Mouse (Mus musculus) 3T3-L1 (cell line): ENCODE data around the gene Mcm3ap.
A peak's percentile ranks its signal among the peaks of the same experiment; 100 is the strongest.

Source experiments
- DNase-seq: peaks from one replicate; pipeline ENCODE4 v3.0.0-alpha.2; 2015; ENCODE audit warnings: low read depth, low spot score

The Mcm3ap gene

GRCm38 (mm10) chr10:76493527-76493926, 24.8 kb downstream of the Mcm3ap start:
- DNase-seq, result peak; percentile 8

GRCm38 (mm10) chr10:76495501-76495900, 26.8 kb downstream of the Mcm3ap start:
- DNase-seq, result no peak

DNA sequence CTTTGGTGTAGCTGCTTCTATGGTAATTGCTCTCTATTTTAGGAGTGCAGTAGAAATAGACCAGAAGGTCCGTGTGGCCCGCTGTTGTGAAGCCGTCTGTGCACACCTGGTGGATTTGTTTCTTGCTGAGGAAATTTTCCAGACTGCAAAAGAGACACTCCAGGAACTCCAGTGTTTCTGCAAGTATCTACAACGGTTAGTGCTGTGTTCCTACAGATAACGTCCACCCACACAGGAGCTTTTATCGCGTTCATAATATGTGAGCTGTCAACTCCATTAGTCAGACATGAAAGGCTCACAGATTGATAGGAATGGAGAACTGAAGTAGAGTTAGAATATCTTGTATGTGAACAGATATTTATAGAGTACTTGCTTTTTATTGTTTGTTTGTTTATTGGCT, 27.6 kb downstream of the Mcm3ap start:
- DNase-seq, result no peak

GRCm38 (mm10) chr10:76497522-76497921, 28.8 kb downstream of the Mcm3ap start:
- DNase-seq, result no peak

DNA sequence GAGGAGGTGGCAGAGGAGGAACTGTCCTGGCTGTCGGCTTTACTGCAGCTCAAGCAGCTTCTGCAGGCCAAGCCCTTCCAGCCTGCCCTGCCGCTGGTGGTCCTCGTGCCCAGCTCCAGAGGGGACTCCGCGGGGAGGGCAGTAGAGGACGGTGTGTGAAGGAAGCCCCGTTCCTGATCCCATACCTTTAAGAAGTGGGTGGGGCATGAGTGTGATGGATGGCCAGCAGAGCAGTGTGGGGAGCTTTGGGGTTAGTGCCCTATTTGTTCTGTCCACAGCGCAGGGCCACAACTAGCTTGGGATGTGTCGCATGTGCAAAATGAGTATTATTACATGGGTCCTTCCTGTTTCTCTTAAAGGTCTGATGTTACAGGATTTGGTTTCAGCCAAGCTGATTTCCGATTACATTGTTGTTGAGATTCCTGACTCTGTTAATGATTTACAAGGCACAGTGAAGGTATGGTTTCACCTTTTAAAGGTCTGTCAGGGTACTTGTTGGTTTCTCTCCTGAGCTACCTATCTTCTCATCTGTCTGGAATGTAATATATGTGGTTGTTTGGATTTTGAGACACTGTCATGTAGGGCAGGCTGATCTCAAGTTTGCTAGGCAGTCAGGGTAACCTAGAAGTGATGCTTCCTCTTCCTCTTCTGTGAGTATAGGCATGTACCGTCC, 35.7 kb downstream of the Mcm3ap start:
- DNase-seq, result no peak

DNA sequence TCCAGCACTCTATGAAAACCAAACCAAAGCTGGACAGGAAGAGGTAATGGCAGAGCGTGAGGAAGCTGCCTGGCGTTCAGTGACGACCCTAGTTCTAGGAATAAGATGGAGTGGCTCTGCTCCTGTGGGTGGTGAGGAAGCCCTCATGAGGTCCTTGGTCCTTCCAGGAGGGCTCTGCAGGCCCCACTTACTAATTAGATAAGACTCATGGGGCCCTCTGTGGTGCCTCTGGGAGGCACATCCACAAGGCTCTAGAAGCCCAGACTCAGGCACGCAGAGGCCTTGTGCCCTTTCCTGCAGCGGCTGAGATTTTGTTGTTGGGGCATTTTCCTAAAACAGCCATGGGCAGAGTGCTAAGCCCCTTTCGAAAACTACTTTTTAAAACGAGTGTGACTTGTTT, 37.1 kb downstream of the Mcm3ap start:
- DNase-seq, result no peak

- DNase-seq, result peak; percentile 69
Measured at GRCm38 (mm10) chr10:76512965-76513583, 44.3 kb downstream of the Mcm3ap start.

- no peak for DNase-seq
Measured at GRCm38 (mm10) chr10:76530922-76531321, 62.2 kb downstream of the Mcm3ap start.

DNA sequence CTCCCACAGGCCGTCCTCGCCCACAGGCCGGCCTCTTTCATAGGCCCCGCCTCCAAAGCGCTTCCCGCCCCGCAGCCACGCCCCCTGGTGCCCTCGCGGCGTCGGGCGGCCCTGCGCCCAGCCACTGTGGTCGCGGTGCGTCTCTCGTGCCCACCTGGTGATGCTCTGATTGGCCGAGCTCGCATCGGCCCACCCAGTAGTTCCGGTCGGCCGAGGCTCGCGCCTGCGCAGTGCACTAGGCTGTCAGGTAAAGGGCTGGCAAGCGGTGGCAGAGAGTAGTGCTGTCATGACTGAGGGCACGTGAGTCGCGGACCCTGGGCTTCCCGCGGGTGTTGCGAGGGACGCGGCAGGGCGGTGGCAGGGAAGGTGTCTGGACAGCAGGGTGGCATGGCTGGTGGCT, 62.6 kb downstream of the Mcm3ap start, which contains the start of gene Lss:
Gene Lss, plus strand, starts transcription at position 214 of the 400 bp plus-strand sequence.
- peak; percentile 93 for DNase-seq

GRCm38 (mm10) chr10:76531828-76532227, 63.1 kb downstream of the Mcm3ap start:
- peak; percentile 37 for DNase-seq

DNA sequence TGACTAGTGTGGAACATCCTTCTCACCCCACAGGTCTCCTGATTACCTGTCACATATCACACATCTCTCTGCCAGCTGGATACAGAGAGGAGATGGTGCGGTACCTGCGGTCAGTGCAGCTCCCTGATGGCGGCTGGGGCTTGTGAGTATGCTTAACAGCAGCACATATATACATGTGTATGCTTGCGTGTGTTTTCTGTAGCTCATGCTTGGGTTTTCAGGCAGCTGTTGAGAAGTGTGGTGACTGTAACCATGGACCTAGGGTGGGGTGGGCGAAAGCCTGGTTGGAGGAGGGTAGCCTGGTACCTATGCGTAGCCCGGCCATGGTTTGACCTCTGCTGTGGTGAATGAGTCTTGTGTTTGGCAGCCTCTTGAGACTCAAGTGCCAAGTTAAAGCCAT, 66.8 kb downstream of the Mcm3ap start:
- DNase-seq, result no peak

DNA sequence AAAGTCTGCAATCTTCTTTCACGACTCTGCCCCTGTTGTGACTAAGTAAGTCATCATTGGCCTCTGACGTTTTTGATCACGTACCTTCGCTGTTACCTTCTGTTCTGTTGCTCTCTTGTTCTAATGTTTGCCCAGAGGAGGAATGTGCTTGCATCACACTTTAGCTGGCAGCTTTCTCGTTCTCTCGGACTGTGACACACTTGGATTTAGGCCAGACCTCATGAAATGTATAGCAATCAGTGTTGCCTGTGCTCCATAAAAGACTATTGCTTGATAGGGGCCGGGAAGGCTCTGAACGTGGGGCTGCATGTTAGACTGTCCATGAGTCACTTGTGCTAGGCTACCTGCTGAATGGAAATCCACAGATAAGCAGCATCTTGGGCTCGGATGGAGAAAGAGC, 68.9 kb downstream of the Mcm3ap start:
- DNase-seq, result peak; percentile 66

GRCm38 (mm10) chr10:76541336-76542085, 72.8 kb downstream of the Mcm3ap start:
- no peak for DNase-seq

DNA sequence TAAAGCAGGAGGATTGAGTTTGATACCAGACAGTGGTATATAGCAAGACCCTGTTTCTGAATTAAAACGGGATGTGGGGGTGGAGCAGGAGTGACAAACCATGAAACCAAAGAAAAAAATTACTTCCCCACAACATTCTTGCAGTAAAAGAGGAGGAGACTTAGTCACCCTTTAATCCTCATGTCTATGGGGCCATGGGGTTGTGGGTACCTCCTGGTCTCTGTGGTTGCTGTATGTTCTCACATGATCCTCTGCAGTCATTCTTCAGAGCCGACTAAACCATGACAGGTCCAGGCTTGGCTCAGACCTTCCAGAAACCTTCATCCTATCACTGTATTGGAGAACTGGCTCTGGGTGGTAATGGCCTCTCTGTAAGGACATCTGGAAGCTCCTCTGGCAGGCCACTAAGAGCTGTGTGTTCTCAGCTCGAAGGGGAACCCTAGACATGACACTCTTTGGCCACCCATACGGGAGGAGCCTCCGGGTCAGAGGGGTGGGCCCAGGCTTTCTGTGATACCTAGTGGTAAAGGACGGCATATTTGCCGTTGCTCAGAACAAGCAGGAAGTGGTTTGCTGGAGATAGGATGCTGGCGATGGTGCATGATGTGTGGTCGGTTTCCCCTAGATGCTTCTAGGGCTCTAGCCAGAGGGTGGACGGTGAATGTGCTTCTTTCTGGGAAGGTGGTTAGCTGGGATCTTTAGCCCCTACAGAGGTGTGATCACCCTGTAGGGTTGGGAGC, 74.1 kb downstream of the Mcm3ap start:
- peak; percentile 34 for DNase-seq

DNA sequence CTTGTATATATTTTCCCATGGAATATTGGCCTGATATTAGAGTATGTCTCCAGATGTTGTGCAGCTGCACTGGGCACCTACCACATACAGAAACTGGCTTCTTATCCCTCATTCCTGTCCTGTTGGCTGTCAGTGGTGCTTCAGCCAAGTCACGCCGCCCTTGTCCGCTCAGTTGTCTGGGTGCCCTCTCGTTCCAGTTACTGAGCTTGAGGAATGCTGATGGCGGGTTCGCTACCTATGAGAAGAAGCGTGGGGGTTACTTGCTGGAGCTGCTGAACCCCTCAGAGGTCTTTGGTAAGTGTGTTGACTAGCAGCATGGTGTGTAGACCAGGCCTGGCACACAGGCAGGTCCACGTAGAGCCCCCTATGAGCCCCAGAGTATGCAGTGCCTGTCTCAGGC, 77.8 kb downstream of the Mcm3ap start:
- no peak for DNase-seq

DNA sequence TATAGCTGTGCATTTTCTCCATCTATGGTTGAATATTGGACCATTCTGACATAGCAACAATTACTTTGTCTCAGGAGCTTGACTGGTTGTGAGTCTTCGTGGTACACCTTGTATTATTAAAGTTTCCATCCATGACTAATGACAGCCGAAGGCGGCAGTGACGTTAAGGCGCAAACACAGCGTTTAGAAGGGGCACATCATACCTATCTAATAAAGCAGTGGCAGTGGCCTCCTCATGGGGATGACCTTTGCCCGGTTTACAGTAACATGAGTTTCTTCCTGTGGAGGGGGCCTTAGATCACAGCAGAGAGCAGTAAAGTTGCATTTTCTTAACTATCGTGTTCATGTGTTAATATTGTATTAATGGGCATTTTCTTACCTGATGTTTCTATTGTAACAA, 79.5 kb downstream of the Mcm3ap start:
- DNase-seq, result no peak

DNA sequence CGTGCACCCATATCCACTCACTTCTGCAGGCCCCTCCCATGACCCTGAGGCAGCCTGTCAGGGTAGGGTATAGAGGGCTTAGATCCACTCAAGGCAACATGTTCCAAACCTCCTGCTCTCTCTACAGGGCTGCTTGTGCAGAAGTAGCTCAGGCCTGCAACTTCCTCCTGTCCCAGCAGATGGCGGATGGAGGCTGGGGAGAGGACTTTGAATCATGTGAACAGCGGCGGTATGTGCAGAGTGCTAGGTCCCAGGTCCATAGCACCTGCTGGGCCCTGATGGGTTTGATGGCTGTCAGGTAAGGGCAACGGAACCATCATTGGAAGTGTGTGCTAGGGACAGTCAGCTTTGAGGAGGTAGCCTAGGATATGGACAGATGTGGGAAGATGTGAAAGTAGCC, 81.7 kb downstream of the Mcm3ap start:
- peak; percentile 29 for DNase-seq

GRCm38 (mm10) chr10:76551556-76551955, 82.8 kb downstream of the Mcm3ap start:
- no peak for DNase-seq

GRCm38 (mm10) chr10:76554061-76554460, 85.3 kb downstream of the Mcm3ap start:
- DNase-seq, result no peak

DNA sequence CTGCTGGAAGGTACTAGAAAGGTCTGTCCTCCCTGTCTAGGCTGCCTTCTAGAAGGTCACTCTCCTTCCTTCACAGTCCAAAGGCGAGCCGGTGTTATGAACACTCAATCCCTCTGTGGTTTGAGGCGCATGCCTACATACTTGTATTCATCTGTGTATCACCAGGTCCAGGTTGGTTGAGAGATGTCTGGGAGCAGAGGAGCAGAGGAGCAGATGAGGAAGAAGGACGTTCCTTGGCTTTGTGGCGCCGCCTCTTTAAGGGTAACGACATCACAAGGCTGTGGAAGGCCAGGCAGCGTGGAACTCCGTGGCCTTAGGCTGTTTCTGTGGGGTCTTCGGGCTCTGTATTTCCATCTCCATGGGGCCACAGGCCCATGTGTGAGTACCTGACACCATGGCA, 93.2 kb downstream of the Mcm3ap start, which contains the start of gene Spatc1l:
Gene Spatc1l, plus strand, starts transcription at position 301 of the 400 bp plus-strand sequence.
- no peak for DNase-seq
